Mouse (Mus musculus): ENCODE data around the gene Ankrd24. TPM values are rescaled to one million over a fixed set of nuclear protein-coding genes. Genes with fewer than 3 reads are reported as not detected.

Ankrd24 gene
- polyA plus RNA-seq, 1 experiment, result not detected

GRCm38 (mm10) chr10:81595599-81595998 lies 32.7 kb upstream of the Ankrd24 start:
- Histone ChIP-seq H3K4me3 (ENCODE audit: insufficient read depth, low read depth, low read length) (no peak overlapping the region), H3K4me1 (ENCODE audit: control insufficient read depth, insufficient read depth, low read length) (peaks cover 32% of the 10 kb centered on the region), H3K27ac (ENCODE audit: insufficient read depth, low read depth, low read length) (no peak overlapping the region)
- 43% methylated on average over 5 of the region's 5 CpGs for WGBS
- TF ChIP-seq CTCF (IDR thresholded peaks at IDR 0.05; ENCODE audit: insufficient read depth, low read depth, low read length) (no peak), POLR2A (IDR thresholded peaks at IDR 0.05; ENCODE audit: insufficient read depth, low read depth, low read length) (no peak)

GRCm38 (mm10) chr10:81596611-81597010 lies 31.7 kb upstream of the Ankrd24 start:
- TF ChIP-seq POLR2A (IDR thresholded peaks at IDR 0.05; ENCODE audit: insufficient read depth, low read depth, low read length) (no peak), CTCF (IDR thresholded peaks at IDR 0.05; ENCODE audit: insufficient read depth, low read depth, low read length) (no peak)
- 7% methylated on average over 10 of the region's 10 CpGs for WGBS
- Histone ChIP-seq H3K4me1 (ENCODE audit: control insufficient read depth, insufficient read depth, low read length) (peaks cover 39% of the 10 kb centered on the region), H3K27ac (ENCODE audit: insufficient read depth, low read depth, low read length) (no peak overlapping the region), H3K4me3 (ENCODE audit: insufficient read depth, low read depth, low read length) (no peak overlapping the region)

GRCm38 (mm10) chr10:81597137-81597950 lies 31.0 kb upstream of the Ankrd24 start:
- Histone ChIP-seq H3K27ac (ENCODE audit: insufficient read depth, low read depth, low read length) (no peak overlapping the region), H3K4me3 (ENCODE audit: insufficient read depth, low read depth, low read length) (no peak overlapping the region), H3K4me1 (ENCODE audit: control insufficient read depth, insufficient read depth, low read length) (peaks cover 39% of the 10 kb centered on the region)
- TF ChIP-seq CTCF (IDR thresholded peaks at IDR 0.05; ENCODE audit: insufficient read depth, low read depth, low read length) (no peak), POLR2A (IDR thresholded peaks at IDR 0.05; ENCODE audit: insufficient read depth, low read depth, low read length) (no peak)
- 11% methylated on average over 11 of the region's 12 CpGs for WGBS

GRCm38 (mm10) chr10:81598342-81598741 lies 30.0 kb upstream of the Ankrd24 start:
- no peak for TF ChIP-seq POLR2A (IDR thresholded peaks at IDR 0.05; ENCODE audit: insufficient read depth, low read depth, low read length)
- no peak for TF ChIP-seq CTCF (IDR thresholded peaks at IDR 0.05; ENCODE audit: insufficient read depth, low read depth, low read length)
- no peak overlapping the region for H3K27ac ChIP-seq (ENCODE audit: insufficient read depth, low read depth, low read length)
- H3K4me1 ChIP-seq (ENCODE audit: control insufficient read depth, insufficient read depth, low read length), result peaks cover 39% of the 10 kb centered on the region
- H3K4me3 ChIP-seq (ENCODE audit: insufficient read depth, low read depth, low read length), result no peak overlapping the region
- 62% methylated on average over 3 of the region's 3 CpGs for WGBS

GRCm38 (mm10) chr10:81598871-81599270 lies 29.5 kb upstream of the Ankrd24 start:
- TF ChIP-seq CTCF (IDR thresholded peaks at IDR 0.05; ENCODE audit: insufficient read depth, low read depth, low read length) (no peak), POLR2A (IDR thresholded peaks at IDR 0.05; ENCODE audit: insufficient read depth, low read depth, low read length) (no peak)
- peaks cover 39% of the 10 kb centered on the region for H3K4me1 ChIP-seq (ENCODE audit: control insufficient read depth, insufficient read depth, low read length)
- no peak overlapping the region for H3K27ac ChIP-seq (ENCODE audit: insufficient read depth, low read depth, low read length)
- no peak overlapping the region for H3K4me3 ChIP-seq (ENCODE audit: insufficient read depth, low read depth, low read length)
- 69% methylated on average over 6 of the region's 6 CpGs for WGBS

- TF ChIP-seq POLR2A (IDR thresholded peaks at IDR 0.05; ENCODE audit: insufficient read depth, low read depth, low read length) (no peak), CTCF (IDR thresholded peaks at IDR 0.05; ENCODE audit: insufficient read depth, low read depth, low read length) (no peak)
- Histone ChIP-seq H3K4me3 (ENCODE audit: insufficient read depth, low read depth, low read length) (no peak overlapping the region), H3K27ac (ENCODE audit: insufficient read depth, low read depth, low read length) (no peak overlapping the region), H3K4me1 (ENCODE audit: control insufficient read depth, insufficient read depth, low read length) (peaks cover 37% of the 10 kb centered on the region)
- 90% methylated on average over 5 of the region's 5 CpGs for WGBS
These were observed 28.7 kb upstream of the Ankrd24 start for GRCm38 (mm10) chr10:81599630-81600029.

GRCm38 (mm10) chr10:81600096-81600495 lies 28.2 kb upstream of the Ankrd24 start:
- Histone ChIP-seq H3K27ac (ENCODE audit: insufficient read depth, low read depth, low read length) (no peak overlapping the region), H3K4me3 (ENCODE audit: insufficient read depth, low read depth, low read length) (no peak overlapping the region), H3K4me1 (ENCODE audit: control insufficient read depth, insufficient read depth, low read length) (peaks cover 37% of the 10 kb centered on the region)
- TF ChIP-seq POLR2A (IDR thresholded peaks at IDR 0.05; ENCODE audit: insufficient read depth, low read depth, low read length), result no peak
- TF ChIP-seq CTCF (IDR thresholded peaks at IDR 0.05; ENCODE audit: insufficient read depth, low read depth, low read length), result no peak
- WGBS, result 72% methylated on average over 10 of the region's 10 CpGs

- H3K4me1 ChIP-seq (ENCODE audit: control insufficient read depth, insufficient read depth, low read length), result peaks cover 35% of the 10 kb centered on the region
- WGBS, result 4% methylated on average over 28 of the region's 28 CpGs
These were observed 27.6 kb upstream of the Ankrd24 start, which contains the start of gene Tle6 for GRCm38 (mm10) chr10:81600738-81601203. TSS of gene Tle6 (minus strand) at chr10:81601073.

GRCm38 (mm10) chr10:81601396-81601905 lies 26.9 kb upstream of the Ankrd24 start:
- no peak for TF ChIP-seq CTCF (IDR thresholded peaks at IDR 0.05; ENCODE audit: insufficient read depth, low read depth, low read length)
- no peak for TF ChIP-seq POLR2A (IDR thresholded peaks at IDR 0.05; ENCODE audit: insufficient read depth, low read depth, low read length)
- Histone ChIP-seq H3K27ac (ENCODE audit: insufficient read depth, low read depth, low read length) (no peak overlapping the region), H3K4me1 (ENCODE audit: control insufficient read depth, insufficient read depth, low read length) (peaks cover 31% of the 10 kb centered on the region), H3K4me3 (ENCODE audit: insufficient read depth, low read depth, low read length) (0 out of 2 replicates have a peak overlapping the region, but pooled peaks have one; percentile 12)
- 46% methylated on average over 7 of the region's 7 CpGs for WGBS

More at GRCm38 (mm10) chr10:81600738-81601203, 27.6 kb upstream of the Ankrd24 start, which contains the start of gene Tle6:
- TF ChIP-seq POLR2A (IDR thresholded peaks at IDR 0.05; ENCODE audit: insufficient read depth, low read depth, low read length) (no peak), CTCF (IDR thresholded peaks at IDR 0.05; ENCODE audit: insufficient read depth, low read depth, low read length) (no peak)
- H3K4me3 ChIP-seq (ENCODE audit: insufficient read depth, low read depth, low read length), result peak within 1 kb of the TSS; percentile 12; the same call in 1 of the 2 replicates
- no peak within 1 kb of the TSS for H3K27ac ChIP-seq (ENCODE audit: insufficient read depth, low read depth, low read length)
